Mouse (Mus musculus) ES-E14 (cell line): Measurements from ENCODE around the gene Rgs3. TPM values are rescaled to one million over a fixed set of nuclear protein-coding genes. Genes with fewer than 3 reads are reported as not detected.

Source experiments
- DNase-seq: peaks from one replicate; pipeline ENCODE4 v3.0.0-alpha.2; 2013; ENCODE audit warnings: low read depth, low spot score
- H3K27ac ChIP-seq: 2 replicates; pipeline ENCODE4 v1.5.1; 2012; ENCODE audit warnings: low read depth, mild to moderate bottlenecking, low read length, moderate library complexity, mixed read lengths; ENCODE audit not compliant: poor library complexity, insufficient read depth, severe bottlenecking
- H3K36me3 ChIP-seq: 2 replicates; pipeline ENCODE4 v1.6.1; 2012; ENCODE audit warnings: mild to moderate bottlenecking, low read length, moderate library complexity, mixed read lengths; ENCODE audit not compliant: control insufficient read depth, poor library complexity, insufficient read depth, severe bottlenecking
- H3K4me1 ChIP-seq, 2 experiments: fragments of 150-350 bp in 1 of 2; sonication (generic) in 1 of 2; 2 replicates each; pipeline ENCODE4 v1.6.1; 2012; ENCODE audit warnings: low read length in 2 of 2, mild to moderate bottlenecking in 1 of 2, mixed read lengths in 1 of 2; ENCODE audit not compliant: control insufficient read depth in 2 of 2, insufficient read depth in 2 of 2, poor library complexity in 1 of 2
- H3K4me3 ChIP-seq, 2 experiments: fragments of 150-350 bp in 1 of 2; sonication (generic) in 1 of 2; 2 replicates each; pipeline ENCODE4 v1.5.1; 2012; ENCODE audit warnings: low read length in 2 of 2, low read depth in 1 of 2, mild to moderate bottlenecking in 1 of 2, mixed read lengths in 1 of 2; ENCODE audit not compliant: insufficient read depth in 1 of 2, poor library complexity in 1 of 2, severe bottlenecking in 1 of 2
- H3K9ac ChIP-seq: 2 replicates; pipeline ENCODE4 v1.6.1; 2012; ENCODE audit warnings: low read depth, mild to moderate bottlenecking, low read length, mixed read lengths; ENCODE audit not compliant: poor library complexity, insufficient read depth, severe bottlenecking
- H3K9me3 ChIP-seq: fragments of 150-350 bp; sonication (generic); 2 replicates; pipeline ENCODE4 v1.6.1; 2012; ENCODE audit warnings: low read depth, mild to moderate bottlenecking, low read length; ENCODE audit not compliant: control insufficient read depth, insufficient read depth
- CHD2 ChIP-seq: IDR thresholded peaks from 2 replicates; pipeline ENCODE4 v1.6.1; 2014; ENCODE audit warnings: mild to moderate bottlenecking, low read depth, low read length, inconsistent platforms
- HCFC1 ChIP-seq: IDR thresholded peaks from 2 replicates; pipeline ENCODE4 v1.6.1; 2012; ENCODE audit warnings: low read length, inconsistent platforms, borderline replicate concordance; ENCODE audit not compliant: insufficient read depth
- MAFK ChIP-seq: IDR thresholded peaks from 2 replicates; pipeline ENCODE4 v1.6.1; 2014; ENCODE audit warnings: mild to moderate bottlenecking, low read depth, low read length, inconsistent platforms; ENCODE audit not compliant: insufficient read depth
- ZC3H11A ChIP-seq: IDR thresholded peaks from 2 replicates; pipeline ENCODE4 v1.6.1; 2012; ENCODE audit warnings: low read depth, mild to moderate bottlenecking, inconsistent platforms, low read length, borderline replicate concordance
- ZNF384 ChIP-seq: IDR thresholded peaks from 2 replicates; pipeline ENCODE4 v1.6.1; 2012; ENCODE audit warnings: low read depth, low read length, inconsistent platforms
- in situ Hi-C, 2 experiments: fragments of 600-800 bp; cut with MboI; formaldehyde crosslinking; loops; one replicate each; pipeline ENCODE4 v1.15.1; 2025; ENCODE audit warnings: low sequenced_read_pairs in 2 of 2, inconsistent platforms in 1 of 2; ENCODE audit not compliant: unreplicated experiment in 2 of 2
- total RNA-seq: library from RNA; depleted of rRNA; stranded (reverse); fragments of 300-350 nt; gene quantifications from 2 replicates; pipeline ENCODE4 v1.2.3, GENCODE M21; 2012

Rgs3 gene
- total RNA-seq, 1 experiment: 10.0 TPM

- Histone ChIP-seq H3K27ac (no peak overlapping the region), H3K9me3 (no peaks in the 10 kb centered on the region), H3K4me3 (no peak overlapping the region), H3K4me1 (peaks cover 0 to 7% of the 10 kb centered on the region in 2 experiments; a peak in 2 of 4 replicates), H3K36me3 (no peaks in the 10 kb centered on the region), H3K9ac (no peak overlapping the region)
- TF ChIP-seq MAFK: no peak
- TF ChIP-seq ZNF384: no peak
- no peak for TF ChIP-seq HCFC1
- no peak for TF ChIP-seq CHD2
- no peak for TF ChIP-seq ZC3H11A
- in situ Hi-C loops: no loop called here
- no peak for DNase-seq
Measured at GRCm38 (mm10) chr4:62737983-62738695, 178.5 kb downstream of the Rgs3 start.

- Histone ChIP-seq H3K27ac (no peak overlapping the region), H3K4me3 (no peak overlapping the region), H3K4me1 (peaks cover 0 to 7% of the 10 kb centered on the region in 2 experiments; a peak in 2 of 4 replicates), H3K36me3 (no peaks in the 10 kb centered on the region), H3K9ac (no peak overlapping the region), H3K9me3 (no peaks in the 10 kb centered on the region)
- TF ChIP-seq CHD2 (no peak), HCFC1 (no peak), MAFK (no peak), ZC3H11A (no peak), ZNF384 (no peak)
- no peak for DNase-seq
- in situ Hi-C loops: no loop called here
Measured at GRCm38 (mm10) chr4:62738996-62739395, 179.3 kb downstream of the Rgs3 start.

- in situ Hi-C loops: no loop called here
- Histone ChIP-seq H3K9ac (no peak overlapping the region), H3K4me1 (peaks cover 0 to 11% of the 10 kb centered on the region in 2 experiments; a peak in 2 of 4 replicates), H3K36me3 (no peaks in the 10 kb centered on the region), H3K27ac (no peak overlapping the region), H3K4me3 (no peak overlapping the region), H3K9me3 (no peaks in the 10 kb centered on the region)
- no peak for DNase-seq
- no peak for TF ChIP-seq MAFK
- TF ChIP-seq CHD2: no peak
- TF ChIP-seq HCFC1: no peak
- TF ChIP-seq ZNF384: no peak
- TF ChIP-seq ZC3H11A: no peak
Measured at GRCm38 (mm10) chr4:62739591-62739990, 179.9 kb downstream of the Rgs3 start.

GRCm38 (mm10) chr4:62740282-62741054 lies 180.8 kb downstream of the Rgs3 start:
- Histone ChIP-seq H3K36me3 (no peaks in the 10 kb centered on the region), H3K9me3 (no peaks in the 10 kb centered on the region), H3K27ac (no peak overlapping the region), H3K4me3 (no peak overlapping the region), H3K9ac (no peak overlapping the region), H3K4me1 (peaks cover 0 to 10% of the 10 kb centered on the region in 2 experiments; a peak in 2 of 4 replicates)
- in situ Hi-C loops: no loop called here
- DNase-seq: no peak
- no peak for TF ChIP-seq ZC3H11A
- no peak for TF ChIP-seq HCFC1
- TF ChIP-seq CHD2: no peak
